Mouse (Mus musculus): Measurements from ENCODE around the gene Etv3.
"Not testable (repeated sequence)": the region's sequence is repeated elsewhere in the genome, so short reads cannot be mapped to it uniquely, and the experiment has no call there.

Gene Etv3

GRCm38 (mm10) chr3:87525043-87525836 lies at the start of gene Etv3:
Gene Etv3, plus strand, starts transcription at chr3:87525407.
- peak; percentile 95 for DNase-seq

DNA sequence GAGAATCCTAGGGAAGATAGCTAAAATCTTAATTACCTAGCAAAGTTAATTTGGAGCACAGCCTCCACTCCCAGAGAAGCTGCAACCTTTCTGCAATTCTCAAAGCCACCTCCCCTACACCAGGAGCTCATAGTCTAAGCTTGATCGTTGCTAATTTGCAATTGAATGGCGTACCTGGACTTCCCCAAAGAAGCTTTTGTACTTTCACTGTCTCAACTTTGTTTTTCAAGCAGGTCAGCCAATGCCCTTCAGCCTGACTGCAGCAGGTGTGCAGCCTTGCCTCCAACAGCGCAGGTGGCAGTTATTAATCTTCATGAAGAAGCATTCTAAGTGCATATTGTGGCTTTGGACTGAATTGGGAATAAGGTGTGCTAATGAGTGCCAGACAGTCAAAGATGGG lies 47.3 kb upstream of the Etv3 start:
- not testable (repeated sequence) for DNase-seq

DNA sequence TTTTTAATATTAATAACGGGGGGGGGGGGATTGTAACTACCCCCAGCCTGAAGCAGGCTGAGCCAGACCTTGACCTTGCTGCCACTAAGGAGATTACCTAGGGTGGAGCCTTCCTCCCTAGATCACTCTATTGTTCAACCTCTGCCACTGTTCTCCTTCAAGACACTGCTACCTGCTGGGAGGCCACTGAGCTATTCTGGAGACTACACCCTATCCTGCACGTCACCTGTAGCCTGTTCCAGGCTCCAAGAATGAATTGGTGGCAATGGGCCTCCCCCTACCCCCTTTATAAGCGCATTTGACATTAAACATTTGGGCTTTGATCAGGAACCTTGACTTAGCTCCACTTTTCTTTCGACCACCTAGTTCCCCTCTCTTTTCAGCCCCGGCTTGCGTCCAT lies 46.6 kb upstream of the Etv3 start:
- DNase-seq, result not testable (repeated sequence)

- DNase-seq, result not testable (repeated sequence)
These were observed 46.0 kb upstream of the Etv3 start for GRCm38 (mm10) chr3:87479230-87479629.

DNA sequence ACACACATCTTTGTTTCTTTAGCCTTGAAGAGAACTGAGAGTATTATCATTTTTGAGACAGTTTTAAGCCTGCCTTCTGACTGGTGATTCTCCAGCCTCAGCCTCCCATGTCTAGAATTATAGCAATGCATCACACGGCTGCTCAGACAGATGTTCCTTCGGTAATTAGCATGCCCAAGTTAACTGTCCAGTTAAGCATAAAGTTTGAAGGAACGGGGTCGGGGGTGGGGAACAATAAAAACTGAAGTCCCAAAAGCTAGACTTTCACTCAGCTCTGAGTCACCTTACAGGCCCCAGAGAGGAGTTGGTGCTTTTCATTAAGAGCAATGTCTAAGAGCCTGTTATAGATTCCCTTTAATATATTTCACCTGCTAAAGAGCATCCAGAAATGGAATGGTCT lies 37.8 kb upstream of the Etv3 start:
- DNase-seq, result no peak

DNA sequence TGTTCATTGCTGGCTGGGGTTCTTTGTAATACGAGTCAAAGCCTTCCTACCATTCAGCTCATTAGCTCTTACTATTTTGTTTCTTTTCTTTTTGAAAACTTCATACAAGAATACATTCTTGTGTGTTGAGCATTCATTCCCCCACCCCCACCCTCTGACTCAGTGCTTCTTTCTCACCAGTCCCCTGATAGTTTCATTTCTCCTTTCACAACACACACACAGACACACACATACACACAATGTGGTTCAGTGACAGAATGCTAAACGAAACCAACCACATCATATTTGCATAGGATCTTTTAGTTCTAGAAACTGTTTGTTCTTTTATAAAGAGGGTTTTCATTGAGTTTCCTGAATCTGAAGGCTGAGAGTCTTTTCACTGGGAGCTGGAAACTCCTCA lies 37.3 kb upstream of the Etv3 start:
- DNase-seq, result no peak

DNA sequence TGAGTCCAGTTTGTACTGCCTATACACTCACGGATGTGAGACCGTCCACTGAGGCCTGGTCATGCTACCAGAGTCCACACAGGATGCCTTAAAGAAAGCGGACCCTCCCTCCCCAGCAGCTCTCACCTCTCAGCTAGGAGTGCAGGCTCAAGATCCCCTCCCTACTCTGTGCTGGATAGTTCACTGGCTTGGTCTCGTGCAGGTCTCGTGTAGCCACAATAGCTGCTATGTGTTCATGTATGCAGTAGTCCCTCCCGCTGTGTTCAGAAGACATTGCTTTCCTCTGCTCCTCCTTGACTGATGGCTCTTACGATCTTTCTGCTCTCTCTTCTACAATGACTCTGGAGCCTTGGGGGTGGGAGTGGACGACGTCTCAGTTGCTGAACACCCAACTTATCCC lies 26.9 kb upstream of the Etv3 start:
- DNase-seq, result no peak

DNA sequence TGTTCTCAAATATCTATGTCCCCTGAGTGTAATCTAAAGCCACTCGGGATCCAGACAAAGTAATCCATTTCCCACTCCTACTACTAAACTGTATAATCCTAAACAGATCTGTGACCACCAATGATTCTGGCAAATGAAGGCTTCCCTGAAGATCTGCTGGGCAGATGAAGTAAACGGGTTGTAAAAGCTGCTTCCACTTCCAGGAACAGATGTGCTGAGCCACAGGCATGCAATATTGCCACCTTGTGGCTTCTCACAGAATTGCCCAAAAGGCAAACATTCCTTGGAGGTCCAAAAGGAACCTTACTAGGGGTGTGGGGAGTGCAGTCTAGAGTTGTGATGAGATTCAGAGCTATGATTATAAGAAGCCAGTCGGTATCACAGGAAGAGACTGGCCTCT lies 26.1 kb upstream of the Etv3 start:
- peak; percentile 78 for DNase-seq

- peak; percentile 71 for DNase-seq
These were observed 24.8 kb upstream of the Etv3 start for GRCm38 (mm10) chr3:87500088-87501055.

- DNase-seq, result peak; percentile 18
These were observed 24.1 kb upstream of the Etv3 start for GRCm38 (mm10) chr3:87501151-87501550.

- no peak for DNase-seq
These were observed 22.4 kb upstream of the Etv3 start for GRCm38 (mm10) chr3:87502771-87503170.

GRCm38 (mm10) chr3:87504330-87504729 lies 20.9 kb upstream of the Etv3 start:
- DNase-seq, result peak; percentile 31

DNA sequence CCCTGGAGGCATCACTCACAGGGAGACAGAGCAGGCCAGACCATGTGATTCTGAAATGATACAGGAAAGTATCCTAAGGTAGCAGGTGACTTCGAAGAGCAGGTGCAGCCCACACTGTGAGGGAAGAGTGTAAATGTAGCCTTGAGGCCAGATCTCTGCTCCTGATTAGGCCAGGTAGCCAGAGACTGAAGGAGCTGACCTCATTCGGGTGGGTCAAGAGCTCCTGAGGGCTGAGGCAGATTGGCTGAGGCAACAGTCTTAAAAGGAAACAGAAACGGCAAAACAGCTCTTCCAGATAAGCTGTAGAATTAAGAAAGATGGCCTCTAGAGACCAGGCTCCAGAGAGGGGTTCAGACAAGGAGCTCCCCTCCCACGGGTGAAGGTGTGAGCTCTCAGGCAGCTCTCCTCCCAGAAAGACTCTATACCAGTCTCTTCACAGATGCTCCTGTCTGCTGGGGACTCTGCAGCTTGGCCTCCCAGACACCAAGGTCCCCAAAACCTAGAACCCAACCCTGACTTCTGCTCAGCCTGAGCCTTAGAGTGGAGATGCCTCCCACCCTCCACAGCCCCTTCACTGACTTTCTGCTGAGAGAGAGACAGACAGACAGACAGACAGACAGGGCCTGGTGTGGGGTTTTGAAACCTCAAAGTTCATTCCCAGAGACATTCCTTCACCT lies 20.3 kb upstream of the Etv3 start:
- no peak for DNase-seq

GRCm38 (mm10) chr3:87506456-87507416 lies 18.5 kb upstream of the Etv3 start:
- no peak for DNase-seq

DNA sequence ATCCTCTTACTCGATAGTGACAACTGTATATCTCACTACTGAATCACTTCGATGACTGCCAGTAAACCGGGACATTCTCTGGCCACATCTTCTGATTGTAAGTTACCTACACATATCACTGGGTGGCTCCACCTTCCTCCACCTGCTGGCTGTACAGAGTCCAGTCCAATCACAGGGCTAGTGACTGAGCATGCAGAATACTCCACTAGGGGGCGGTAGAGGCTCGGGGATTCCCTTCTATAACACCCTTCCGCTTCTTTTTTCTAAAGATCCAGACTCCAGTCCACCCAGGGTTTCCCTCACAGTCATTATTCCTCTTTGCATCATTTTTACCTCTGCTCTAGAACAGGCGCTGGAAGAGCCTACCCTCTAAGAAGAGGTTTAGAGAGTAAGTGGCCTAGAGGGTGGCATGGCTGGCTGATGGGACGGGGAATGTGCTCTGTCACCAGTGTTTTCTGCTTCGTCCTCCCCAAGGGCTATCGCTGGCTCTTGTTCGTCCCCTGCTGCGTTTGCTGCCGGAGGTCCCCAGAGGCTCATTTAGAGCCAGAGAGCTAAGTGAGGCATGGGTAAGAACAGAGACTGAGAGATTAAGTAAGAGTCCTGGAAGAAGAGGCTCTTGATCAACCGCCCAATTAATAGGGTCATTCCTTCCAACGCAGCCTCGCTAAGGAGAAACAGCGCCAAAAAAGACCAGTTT lies 16.9 kb upstream of the Etv3 start:
- peak; percentile 89 for DNase-seq

DNA sequence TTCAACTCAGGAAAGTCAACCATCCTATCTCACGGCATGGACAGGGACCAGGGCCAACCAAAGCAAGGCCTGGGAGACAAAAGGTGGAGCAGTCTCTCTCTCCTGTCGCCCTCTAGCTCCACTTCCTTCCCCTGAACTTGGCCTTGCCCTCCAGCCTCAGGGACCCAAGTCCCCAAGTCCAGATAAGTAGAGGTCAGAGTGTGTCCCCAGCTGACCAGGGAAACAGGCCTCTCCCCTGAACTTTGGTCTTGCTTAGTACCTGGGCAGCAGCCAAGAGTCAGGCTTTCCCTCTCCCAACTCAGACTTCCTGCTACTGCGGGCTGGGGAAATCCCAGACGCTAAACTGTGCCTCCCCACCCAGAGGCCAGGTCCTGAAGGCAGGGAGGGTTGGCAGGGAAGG lies 16.1 kb upstream of the Etv3 start:
- no peak for DNase-seq

- DNase-seq, result no peak
These were observed 14.4 kb upstream of the Etv3 start for GRCm38 (mm10) chr3:87510832-87511231.

- peak; percentile 21 for DNase-seq
These were observed 13.0 kb upstream of the Etv3 start for GRCm38 (mm10) chr3:87511971-87512765.

GRCm38 (mm10) chr3:87515567-87516081 lies 9.6 kb upstream of the Etv3 start:
- DNase-seq, result no peak

DNA sequence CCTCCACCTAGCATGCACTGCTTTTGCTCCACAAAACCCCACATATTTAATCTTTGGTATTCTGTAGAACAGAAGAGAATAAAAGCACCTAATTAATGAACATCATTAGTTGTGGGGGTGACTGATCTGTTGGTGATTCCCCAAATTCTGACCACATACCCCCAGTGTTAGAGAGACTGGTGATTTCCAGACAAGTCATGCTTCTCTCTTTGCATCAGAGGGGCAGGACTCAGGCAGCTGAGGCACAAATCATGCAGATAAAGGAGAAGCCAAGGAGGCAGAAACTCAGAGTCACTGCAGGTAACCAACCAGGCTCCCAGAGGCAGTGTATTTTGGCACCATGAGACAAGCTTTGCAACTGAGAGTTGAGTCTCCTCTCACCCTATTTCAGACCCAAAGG lies 6.8 kb upstream of the Etv3 start:
- no peak for DNase-seq
